Mouse (Mus musculus): ENCODE data around the gene Fgfr2.

Gene Fgfr2

GRCm38 (mm10) chr7:130403346-130403745 lies 2719.8 kb downstream of the Fgfr2 start:
- no peak for TF ChIP-seq GATA4 (IDR thresholded peaks at IDR 0.05; ENCODE audit: insufficient replicate concordance, low read length)

- TF ChIP-seq GATA4 (IDR thresholded peaks at IDR 0.05; ENCODE audit: insufficient replicate concordance, low read length) = no peak
Measured at GRCm38 (mm10) chr7:130394697-130395096, 2728.5 kb downstream of the Fgfr2 start.

- no peak for TF ChIP-seq GATA4 (IDR thresholded peaks at IDR 0.05; ENCODE audit: insufficient replicate concordance, low read length)
Measured at GRCm38 (mm10) chr7:130386308-130386707, 2736.8 kb downstream of the Fgfr2 start.

- no peak for TF ChIP-seq GATA4 (IDR thresholded peaks at IDR 0.05; ENCODE audit: insufficient replicate concordance, low read length)
Measured at GRCm38 (mm10) chr7:130385732-130386294, 2737.3 kb downstream of the Fgfr2 start.

GRCm38 (mm10) chr7:130382126-130382525 lies 2741.0 kb downstream of the Fgfr2 start:
- no peak for TF ChIP-seq GATA4 (IDR thresholded peaks at IDR 0.05; ENCODE audit: insufficient replicate concordance, low read length)

GRCm38 (mm10) chr7:130381387-130381951 lies 2741.7 kb downstream of the Fgfr2 start:
- TF ChIP-seq GATA4 (IDR thresholded peaks at IDR 0.05; ENCODE audit: insufficient replicate concordance, low read length) = no peak

- no peak for TF ChIP-seq GATA4 (IDR thresholded peaks at IDR 0.05; ENCODE audit: insufficient replicate concordance, low read length)
Measured at GRCm38 (mm10) chr7:130380769-130381355, 2742.3 kb downstream of the Fgfr2 start.

- TF ChIP-seq GATA4 (IDR thresholded peaks at IDR 0.05; ENCODE audit: insufficient replicate concordance, low read length) = no peak
Measured at GRCm38 (mm10) chr7:130380367-130380766, 2742.8 kb downstream of the Fgfr2 start.

GRCm38 (mm10) chr7:130379886-130380285 lies 2743.3 kb downstream of the Fgfr2 start:
- no peak for TF ChIP-seq GATA4 (IDR thresholded peaks at IDR 0.05; ENCODE audit: insufficient replicate concordance, low read length)

- TF ChIP-seq GATA4 (IDR thresholded peaks at IDR 0.05; ENCODE audit: insufficient replicate concordance, low read length) = no peak
Measured at GRCm38 (mm10) chr7:130378308-130378707, 2744.8 kb downstream of the Fgfr2 start.

GRCm38 (mm10) chr7:130374311-130374710 lies 2748.8 kb downstream of the Fgfr2 start:
- TF ChIP-seq GATA4 (IDR thresholded peaks at IDR 0.05; ENCODE audit: insufficient replicate concordance, low read length) = no peak

- no peak for TF ChIP-seq GATA4 (IDR thresholded peaks at IDR 0.05; ENCODE audit: insufficient replicate concordance, low read length)
Measured at GRCm38 (mm10) chr7:130368827-130369641, 2754.1 kb downstream of the Fgfr2 start.

- no peak for TF ChIP-seq GATA4 (IDR thresholded peaks at IDR 0.05; ENCODE audit: insufficient replicate concordance, low read length)
Measured at GRCm38 (mm10) chr7:130368036-130368826, 2754.9 kb downstream of the Fgfr2 start.

- no peak for TF ChIP-seq GATA4 (IDR thresholded peaks at IDR 0.05; ENCODE audit: insufficient replicate concordance, low read length)
Measured at GRCm38 (mm10) chr7:130367222-130368035, 2755.7 kb downstream of the Fgfr2 start.
